Mouse (Mus musculus) stomach, embryonic 14.5 days (tissue): ENCODE results near the gene Gnat1. TPM values are rescaled to one million over a fixed set of nuclear protein-coding genes. Genes with fewer than 3 reads are reported as not detected.
"Not testable (repeated sequence)": the region's sequence is repeated elsewhere in the genome, so short reads cannot be mapped to it uniquely, and the experiment has no call there.

Source experiments
- ATAC-seq: fragments of 200-750 bp; cut with Nextera tagmentation; 2 replicates; pipeline ENCODE4 v1.8.0; 2017; ENCODE audit warnings: low read depth, moderate TSS enrichment; ENCODE audit not compliant: insufficient number of reproducible peaks, insufficient read depth, low FRiP score
- H3K27ac ChIP-seq: fragments of 300-500 bp; sonication (generic); 2 replicates; pipeline ENCODE4 v1.5.1; 2014; ENCODE audit warnings: mild to moderate bottlenecking, low read length, moderate library complexity, mixed read lengths
- H3K27me3 ChIP-seq: fragments of 300-500 bp; sonication (generic); 2 replicates; pipeline ENCODE4 v1.6.1; 2014; ENCODE audit warnings: low read length, control low read depth, mixed read lengths; ENCODE audit not compliant: control insufficient read depth, insufficient read depth
- H3K36me3 ChIP-seq: fragments of 300-500 bp; sonication (generic); 2 replicates; pipeline ENCODE4 v1.6.1; 2014; ENCODE audit warnings: mild to moderate bottlenecking, control low read depth, low read length, moderate library complexity, mixed read lengths; ENCODE audit not compliant: control insufficient read depth, insufficient read depth
- H3K4me1 ChIP-seq: fragments of 300-500 bp; sonication (generic); 2 replicates; pipeline ENCODE4 v1.6.1; 2014; ENCODE audit warnings: low read length, control low read depth, mixed read lengths; ENCODE audit not compliant: control insufficient read depth, insufficient read depth
- H3K4me2 ChIP-seq: fragments of 300-500 bp; sonication (generic); replicated peaks from 2 replicates; pipeline ENCODE4 v1.6.1; 2014; ENCODE audit warnings: low read depth, low read length, control low read depth
- H3K4me3 ChIP-seq: fragments of 300-500 bp; sonication (generic); 2 replicates; pipeline ENCODE4 v1.5.1; 2014; ENCODE audit warnings: low read depth, low read length, control low read depth
- H3K9ac ChIP-seq: fragments of 300-500 bp; sonication (generic); replicated peaks from 2 replicates; pipeline ENCODE4 v1.6.1; 2014; ENCODE audit warnings: low read depth, mild to moderate bottlenecking, control low read depth, low read length, moderate library complexity, mixed read lengths
- H3K9me3 ChIP-seq: fragments of 300-500 bp; sonication (generic); 2 replicates; pipeline ENCODE4 v1.6.1; 2016; ENCODE audit warnings: low read depth, low read length, control low read depth; ENCODE audit not compliant: control insufficient read depth
- WGBS: fragments of 180-500 bp; shearing (Covaris S2); extraction: QIAGEN DNeasy Blood & Tissue Kit; methylation state at CpG from one replicate; pipeline ENCODE4 v1.1.7; 2014; 5-methylcytosine and 5-hydroxymethylcytosine counted together
- polyA plus RNA-seq: library from polyadenylated mRNA; unstranded; fragments of >200 nt; fragmentation: Nextera tagmentation; extraction: Ambion mirVana; gene quantifications from 2 replicates; pipeline ENCODE4 v1.2.1, GENCODE M21; 2014

The Gnat1 gene
- polyA plus RNA-seq, 1 experiment from 2014 or later, result 2.4 TPM

GRCm38 (mm10) chr9:107688415-107688814 lies 8.9 kb upstream of the Gnat1 start:
- no peaks in the 10 kb centered on the region for H3K9me3 ChIP-seq
- ATAC-seq, result no peak
- peaks cover 4% of the 10 kb centered on the region; the same call in 1 of the 2 replicates for H3K4me1 ChIP-seq
- WGBS, result 84% methylated on average over 5 of the region's 5 CpGs
- H3K36me3 ChIP-seq, result peaks cover 80% of the 10 kb centered on the region
- no peak overlapping the region for H3K4me3 ChIP-seq
- H3K27me3 ChIP-seq, result no peaks in the 10 kb centered on the region
- H3K4me2 ChIP-seq, result no peak overlapping the region
- H3K27ac ChIP-seq, result no peak overlapping the region
- no peak overlapping the region for H3K9ac ChIP-seq

- Histone ChIP-seq H3K4me2 (no peak overlapping the region), H3K27ac (no peak overlapping the region), H3K36me3 (peaks cover 72% of the 10 kb centered on the region), H3K27me3 (no peaks in the 10 kb centered on the region), H3K4me1 (no peaks in the 10 kb centered on the region), H3K9me3 (no peaks in the 10 kb centered on the region), H3K4me3 (no peak overlapping the region), H3K9ac (no peak overlapping the region)
- peak; percentile 42; the same call in 1 of the 2 replicates for ATAC-seq
- WGBS, result 41% methylated on average over 17 of the region's 17 CpGs
Measured at GRCm38 (mm10) chr9:107685231-107685981, 5.9 kb upstream of the Gnat1 start.

GRCm38 (mm10) chr9:107682405-107682804 lies 2.9 kb upstream of the Gnat1 start:
- Histone ChIP-seq H3K27ac (no peak overlapping the region), H3K9me3 (no peaks in the 10 kb centered on the region), H3K4me3 (no peak overlapping the region), H3K36me3 (peaks cover 44% of the 10 kb centered on the region), H3K4me1 (no peaks in the 10 kb centered on the region), H3K9ac (no peak overlapping the region), H3K27me3 (0 out of 2 replicates have a peak, but pooled peaks cover 2% of the 10 kb centered on the region), H3K4me2 (no peak overlapping the region)
- 73% methylated on average over 20 of the region's 20 CpGs for WGBS
- ATAC-seq, result no peak

GRCm38 (mm10) chr9:107678861-107679260 lies 651 bp downstream of the Gnat1 start:
- H3K9me3 ChIP-seq, result no peaks in the 10 kb centered on the region
- H3K4me2 ChIP-seq, result no peak overlapping the region
- ATAC-seq, result no peak
- WGBS, result 88% methylated on average over 2 of the region's 2 CpGs
- peaks cover 26% of the 10 kb centered on the region for H3K27me3 ChIP-seq
- peaks cover 16% of the 10 kb centered on the region for H3K36me3 ChIP-seq
- peaks cover 8% of the 10 kb centered on the region for H3K4me1 ChIP-seq
- no peak overlapping the region for H3K9ac ChIP-seq
- no peak overlapping the region for H3K4me3 ChIP-seq
- H3K27ac ChIP-seq, result no peak overlapping the region

GRCm38 (mm10) chr9:107677819-107678526 lies 1.5 kb downstream of the Gnat1 start:
- Histone ChIP-seq H3K36me3 (peaks cover 10% of the 10 kb centered on the region), H3K27me3 (peaks cover 26% of the 10 kb centered on the region)
- H3K27ac ChIP-seq, H3K4me2 ChIP-seq, ATAC-seq, H3K9me3 ChIP-seq, H3K4me3 ChIP-seq, H3K4me1 ChIP-seq, H3K9ac ChIP-seq: not testable (repeated sequence)
- WGBS, result 30% methylated on average over 14 of the region's 14 CpGs

- 15% methylated on average over 17 of the region's 17 CpGs for WGBS
- ATAC-seq, result no peak
- Histone ChIP-seq H3K27me3 (peaks cover 26% of the 10 kb centered on the region), H3K9me3 (no peaks in the 10 kb centered on the region), H3K4me1 (peaks cover 8% of the 10 kb centered on the region), H3K9ac (no peak overlapping the region), H3K4me3 (no peak overlapping the region), H3K4me2 (no peak overlapping the region; the same call in 1 of the 2 replicates), H3K27ac (no peak overlapping the region), H3K36me3 (peaks cover 5% of the 10 kb centered on the region; the same call in 1 of the 2 replicates)
Measured at GRCm38 (mm10) chr9:107677091-107677784, 2.3 kb downstream of the Gnat1 start.

- ATAC-seq, result peak; percentile 14; the same call in 1 of the 2 replicates
- H3K9ac ChIP-seq, result no peak overlapping the region
- WGBS, result 3% methylated on average over 25 of the region's 25 CpGs
- peaks cover 8% of the 10 kb centered on the region for H3K4me1 ChIP-seq
- H3K4me3 ChIP-seq, result peak overlapping the region; percentile 19
- peaks cover 26% of the 10 kb centered on the region for H3K27me3 ChIP-seq
- peak overlapping the region; percentile 49 for H3K4me2 ChIP-seq
- H3K27ac ChIP-seq, result no peak overlapping the region
- H3K9me3 ChIP-seq, result no peaks in the 10 kb centered on the region
- H3K36me3 ChIP-seq, result no peaks in the 10 kb centered on the region
Measured at GRCm38 (mm10) chr9:107676302-107676701, 3.2 kb downstream of the Gnat1 start.

- no peaks in the 10 kb centered on the region for H3K36me3 ChIP-seq
- H3K4me2 ChIP-seq, result peak overlapping the region; percentile 49
- H3K27ac ChIP-seq, result no peak overlapping the region
- ATAC-seq, result peak; percentile 49; the same call in 1 of the 2 replicates
- H3K9me3 ChIP-seq, result no peaks in the 10 kb centered on the region
- peaks cover 8% of the 10 kb centered on the region for H3K4me1 ChIP-seq
- H3K4me3 ChIP-seq, result peak overlapping the region; percentile 19
- WGBS, result 1% methylated on average over 39 of the region's 39 CpGs
- peak overlapping the region; percentile 25; the same call in 1 of the 2 replicates for H3K9ac ChIP-seq
- H3K27me3 ChIP-seq, result peaks cover 26% of the 10 kb centered on the region
Measured at GRCm38 (mm10) chr9:107675671-107676301, 3.7 kb downstream of the Gnat1 start.
